Mouse (Mus musculus) CH12.LX (cell line): Measurements from ENCODE around the gene Tnfrsf12a. TPM values are rescaled to one million over a fixed set of nuclear protein-coding genes. Genes with fewer than 3 reads are reported as not detected.

ENCODE experiments used
- DNase-seq: peaks from one replicate; pipeline ENCODE4 v3.0.0-alpha.2; 2013; ENCODE audit errors: extremely low read depth
- H3K27ac ChIP-seq: 2 replicates; pipeline ENCODE4 v1.5.1; 2012; ENCODE audit warnings: low read depth, mild to moderate bottlenecking, control low read depth, moderate library complexity; ENCODE audit not compliant: insufficient read depth
- H3K27me3 ChIP-seq: replicated peaks from 2 replicates; pipeline ENCODE3; 2012; ENCODE audit warnings: inconsistent platforms
- H3K36me3 ChIP-seq, 2 experiments: replicated peaks in 1 of 2; 2 replicates each; pipeline versions ENCODE3 to v1.6.1; 2012; ENCODE audit warnings: inconsistent platforms in 1 of 2, low read length in 1 of 2, mild to moderate bottlenecking in 1 of 2, mixed read lengths in 1 of 2, moderate library complexity in 1 of 2; ENCODE audit not compliant: control insufficient read depth in 1 of 2, insufficient read depth in 1 of 2
- H3K4me1 ChIP-seq, 2 experiments: 2 replicates each; pipeline ENCODE4 v1.6.1; 2012; ENCODE audit warnings: inconsistent platforms in 1 of 2, moderate library complexity in 1 of 2; ENCODE audit not compliant: insufficient read depth in 2 of 2, control insufficient read depth in 1 of 2
- H3K4me2 ChIP-seq: 2 replicates; pipeline ENCODE4 v1.6.1; 2012; ENCODE audit warnings: low read depth, mild to moderate bottlenecking, control low read depth; ENCODE audit not compliant: poor library complexity, insufficient read depth, severe bottlenecking
- H3K4me3 ChIP-seq, 3 experiments: fragments of 150-350 bp in 1 of 3; sonication (generic) in 1 of 3; replicated peaks in 1 of 3; 2 replicates each; pipeline versions ENCODE3 to v1.5.1; 2011 to 2012; ENCODE audit warnings: low read depth in 2 of 3, low read length in 2 of 3, mild to moderate bottlenecking in 2 of 3, moderate library complexity in 2 of 3, control low read depth in 1 of 3, improper control_type of control experiment in 1 of 3, inconsistent platforms in 1 of 3, mixed read lengths in 1 of 3; ENCODE audit not compliant: poor library complexity in 1 of 3
- H3K79me2 ChIP-seq: replicated peaks from 2 replicates; pipeline ENCODE4 v1.6.1; 2012; ENCODE audit warnings: mild to moderate bottlenecking, moderate library complexity; ENCODE audit not compliant: control insufficient read depth, poor library complexity, insufficient read depth, severe bottlenecking; ENCODE audit errors: extremely low read depth
- H3K9ac ChIP-seq: 2 replicates; pipeline ENCODE4 v1.6.1; 2012; ENCODE audit warnings: low read depth, mild to moderate bottlenecking, control low read depth, moderate library complexity; ENCODE audit not compliant: insufficient read depth
- H3K9me3 ChIP-seq: replicated peaks from 2 replicates; pipeline ENCODE3; 2012; ENCODE audit warnings: low read length, inconsistent platforms, mixed read lengths
- CTCF ChIP-seq, 2 experiments: IDR thresholded peaks in 1 of 2; conservative IDR thresholded peaks in 1 of 2; 2 replicates each; pipeline ENCODE4 v1.5.1; 2011 to 2012; ENCODE audit warnings: low read depth in 2 of 2, low read length in 2 of 2, improper control_type of control experiment in 1 of 2, inconsistent platforms in 1 of 2, mild to moderate bottlenecking in 1 of 2, moderate library complexity in 1 of 2
- EP300 ChIP-seq: IDR thresholded peaks from 2 replicates; pipeline ENCODE4 v1.6.1; 2011; ENCODE audit warnings: low read length, improper control_type of control experiment
- HCFC1 ChIP-seq: IDR thresholded peaks from 2 replicates; pipeline ENCODE4 v1.6.1; 2012; ENCODE audit warnings: low read depth, mild to moderate bottlenecking, inconsistent platforms, low read length, improper control_type of control experiment
- JUN ChIP-seq: IDR thresholded peaks from 2 replicates; pipeline ENCODE4 v1.6.1; 2011; ENCODE audit warnings: low read depth, mild to moderate bottlenecking, low read length, improper control_type of control experiment, moderate library complexity; ENCODE audit not compliant: insufficient read depth
- KAT2A ChIP-seq: IDR thresholded peaks from 2 replicates; pipeline ENCODE4 v1.6.1; 2012; ENCODE audit warnings: low read length, improper control_type of control experiment, inconsistent platforms; ENCODE audit not compliant: insufficient replicate concordance
- MAFK ChIP-seq: IDR thresholded peaks from 2 replicates; pipeline ENCODE4 v1.6.1; 2011; ENCODE audit warnings: low read length, improper control_type of control experiment; ENCODE audit not compliant: insufficient replicate concordance
- MXI1 ChIP-seq: IDR thresholded peaks from 2 replicates; pipeline ENCODE4 v1.6.1; 2011; ENCODE audit warnings: mild to moderate bottlenecking, low read depth, low read length, improper control_type of control experiment
- MYC ChIP-seq: IDR thresholded peaks from 2 replicates; pipeline ENCODE4 v1.6.1; 2011; ENCODE audit warnings: low read depth, mild to moderate bottlenecking, improper control_type of control experiment, low read length
- NELFE ChIP-seq: IDR thresholded peaks from 2 replicates; pipeline ENCODE4 v1.6.1; 2011; ENCODE audit warnings: low read depth, low read length, improper control_type of control experiment
- NRF1 ChIP-seq: IDR thresholded peaks from 2 replicates; pipeline ENCODE4 v1.6.1; 2014; ENCODE audit warnings: low read depth, mild to moderate bottlenecking, inconsistent platforms, low read length, improper control_type of control experiment, moderate library complexity
- PAX5 ChIP-seq: IDR thresholded peaks from 2 replicates; pipeline ENCODE4 v1.6.1; 2012; ENCODE audit warnings: low read length, inconsistent platforms, mixed read lengths
- RAD21 ChIP-seq: IDR thresholded peaks from 2 replicates; pipeline ENCODE4 v1.6.1; 2011; ENCODE audit warnings: low read depth, mild to moderate bottlenecking, low read length, improper control_type of control experiment, moderate library complexity
- RCOR1 ChIP-seq: conservative IDR thresholded peaks from 2 replicates; pipeline ENCODE4 v1.6.1; 2012; ENCODE audit warnings: low read depth, mild to moderate bottlenecking, inconsistent platforms, low read length, improper control_type of control experiment
- TBP ChIP-seq: conservative IDR thresholded peaks from 2 replicates; pipeline ENCODE4 v1.6.1; 2011; ENCODE audit warnings: low read depth, low read length, improper control_type of control experiment
- USF2 ChIP-seq: conservative IDR thresholded peaks from 2 replicates; pipeline ENCODE4 v1.6.1; 2011; ENCODE audit warnings: low read depth, low read length, improper control_type of control experiment
- ZC3H11A ChIP-seq: IDR thresholded peaks from 2 replicates; pipeline ENCODE4 v1.6.1; 2012; ENCODE audit warnings: low read depth, mild to moderate bottlenecking, inconsistent platforms, low read length, improper control_type of control experiment
- ZKSCAN1 ChIP-seq: IDR thresholded peaks from 2 replicates; pipeline ENCODE4 v1.6.1; 2012; ENCODE audit warnings: low read depth, inconsistent platforms, low read length, improper control_type of control experiment, borderline replicate concordance
- ZMIZ1 ChIP-seq: IDR thresholded peaks from 2 replicates; pipeline ENCODE4 v1.6.1; 2012; ENCODE audit warnings: low read depth, mild to moderate bottlenecking, inconsistent platforms, low read length, improper control_type of control experiment
- ZNF384 ChIP-seq: IDR thresholded peaks from 2 replicates; pipeline ENCODE4 v1.6.1; 2012; ENCODE audit warnings: low read depth, low read length, improper control_type of control experiment, inconsistent platforms
- dilution Hi-C: fragments of 300-500 bp; cut with MboI; formaldehyde crosslinking; loops from 2 replicates; pipeline ENCODE4 v1.14.3; 2020; ENCODE audit warnings: low sequenced_read_pairs; ENCODE audit not compliant: extremely low pct_unique_long_range_greater_than_20kb, extremely low pct_ligation_motif_present
- in situ Hi-C: fragments of 300-500 bp; cut with MboI; formaldehyde crosslinking; loops from 3 replicates; pipeline ENCODE4 v1.14.3; 2019; ENCODE audit warnings: low sequenced_read_pairs, low pct_ligation_motif_present, low pct_unique_long_range_greater_than_20kb, mixed read lengths
- polyA plus RNA-seq: library from polyadenylated mRNA; unstranded; fragments of >175 nt; gene quantifications from 2 replicates; pipeline ENCODE4 v1.2.1, GENCODE M21; 2012; ENCODE audit warnings: low read depth; ENCODE audit not compliant: insufficient read length
- total RNA-seq, 2 experiments: library from RNA; depleted of rRNA; stranded (reverse); fragments of 300-350 nt in 1 of 2; fragments of >200 nt in 1 of 2; gene quantifications; 2 replicates each; pipeline ENCODE4 v1.2.3; 2012 to 2014

Tnfrsf12a gene
- total and polyA plus RNA-seq, 3 experiments: 1.2 to 5.1 (median 1.5) TPM

DNA sequence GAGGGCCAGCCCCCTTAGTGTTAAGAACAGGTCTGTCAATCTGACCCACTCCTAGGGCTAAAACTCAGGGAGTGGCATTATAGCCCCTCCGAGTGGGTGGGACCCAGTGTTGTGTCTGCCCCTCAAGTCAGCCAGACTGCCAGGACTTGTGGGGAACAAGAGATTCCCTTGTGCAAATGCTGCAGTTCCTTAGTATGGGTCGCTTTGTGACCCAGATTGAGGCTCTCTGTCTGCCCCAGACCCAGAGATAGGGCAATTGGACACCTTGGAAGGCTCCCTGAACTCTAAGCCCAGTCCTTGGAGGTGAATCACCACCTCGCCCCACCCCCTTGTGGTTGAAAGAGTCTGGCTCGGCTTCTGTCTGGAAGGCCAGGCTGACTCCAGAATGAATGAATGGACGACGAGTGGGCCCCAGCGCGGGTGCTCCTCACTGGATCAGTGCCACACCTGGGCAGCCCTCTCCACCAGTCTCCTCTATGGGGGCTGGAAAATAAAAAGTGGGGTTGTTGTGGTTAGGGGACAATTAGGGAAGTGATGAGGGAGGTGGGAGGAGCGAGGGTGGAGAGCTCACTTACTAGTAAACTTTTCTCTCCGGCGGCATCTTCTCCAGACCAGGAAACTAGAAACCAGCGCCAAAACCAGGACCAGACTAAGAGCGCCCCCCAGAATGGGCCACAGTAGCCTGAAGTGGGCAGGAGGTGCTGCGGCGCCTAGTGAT is 1.5 kb downstream of the Tnfrsf12a start:
- peaks cover 0 to 3% of the 10 kb centered on the region in 2 experiments for H3K36me3 ChIP-seq
- H3K9ac ChIP-seq: no peak overlapping the region
- no peak overlapping the region for H3K4me3 ChIP-seq
- no peaks in the 10 kb centered on the region for H3K9me3 ChIP-seq
- peaks cover 39% of the 10 kb centered on the region for H3K27me3 ChIP-seq
- in situ Hi-C loops (loop anchor here (10.0 kb wide), 1 partner anchor 49 kb away; the partner anchor contains the start of genes 1520401A03Rik and Pkmyt1), dilution Hi-C loops (no loop called here)
- peaks cover 13 to 53% of the 10 kb centered on the region in 2 experiments for H3K4me1 ChIP-seq
- DNase-seq: no peak
- no peak overlapping the region for H3K27ac ChIP-seq
- TF ChIP-seq KAT2A: no peak
- no peak for TF ChIP-seq NRF1
- TF ChIP-seq USF2: no peak
- TF ChIP-seq ZNF384: no peak
- H3K4me2 ChIP-seq: peak overlapping the region; percentile 69; the same call in 1 of the 2 replicates
- no peaks in the 10 kb centered on the region for H3K79me2 ChIP-seq

GRCm38 (mm10) chr17:23675127-23675526 is 2.1 kb downstream of the Tnfrsf12a start:
- Histone ChIP-seq H3K79me2 (no peaks in the 10 kb centered on the region), H3K4me1 (peaks cover 13 to 53% of the 10 kb centered on the region in 2 experiments), H3K27ac (no peak overlapping the region), H3K9me3 (no peaks in the 10 kb centered on the region)
- dilution Hi-C loops: no loop called here
- TF ChIP-seq PAX5: no peak
- TF ChIP-seq TBP: no peak
- no peak for TF ChIP-seq ZC3H11A
- TF ChIP-seq JUN: no peak
- TF ChIP-seq CTCF (conservative IDR thresholded peaks at IDR 0.05 in 1 of 2, IDR thresholded peaks at IDR 0.05 in 1 of 2; ENCODE audit: low read depth in 2 of 2, low read length in 2 of 2): no peak
- TF ChIP-seq NELFE: no peak
- no peak for TF ChIP-seq ZMIZ1
- no peak for TF ChIP-seq RCOR1
- TF ChIP-seq EP300: no peak
- TF ChIP-seq ZNF384: no peak
- no peak for TF ChIP-seq MXI1
- TF ChIP-seq ZKSCAN1: no peak
- no peak for TF ChIP-seq MYC
- no peak for TF ChIP-seq HCFC1
- TF ChIP-seq MAFK: no peak
- no peak for TF ChIP-seq RAD21
- TF ChIP-seq, all 38 proteins: peak for 0
- Histone ChIP-seq H3K36me3 (peaks cover 3 to 9% of the 10 kb centered on the region in 2 experiments), H3K27me3 (peaks cover 33% of the 10 kb centered on the region), H3K9ac (no peak overlapping the region), H3K4me3 (no peak overlapping the region), H3K4me2 (no peak overlapping the region)
- in situ Hi-C loops: loop anchor here (10.0 kb wide), 1 partner anchor 50 kb away; the partner anchor contains the start of genes 1520401A03Rik and Pkmyt1
- DNase-seq: no peak
